Mouse (Mus musculus): ENCODE data around the gene Mphosph8. TPM values are rescaled to one million over a fixed set of nuclear protein-coding genes. Genes with fewer than 3 reads are reported as not detected.

Mphosph8 gene
- 10 to 100 TPM; 45.1 to 46.9 TPM for polyA plus RNA-seq (2017; shearing (Covaris generic))

GRCm38 (mm10) chr14:56667969-56668802, at the start of gene Mphosph8:
Mphosph8 (plus strand) TSS chr14:56668248.

Other genes with a start within 250 kb of the Mphosph8 start
- 10 to 100 TPM in 1 of 2 experiments, 1 to 10 TPM in 1; 8.9 to 10.3 TPM for gene Cenpj, start 92.8 kb upstream of the Mphosph8 start, polyA plus RNA-seq (2017; shearing (Covaris generic))
- gene Parp4, start 92.6 kb upstream of the Mphosph8 start, polyA plus RNA-seq (2017; shearing (Covaris generic)), result 10 to 100 TPM; 15.6 to 23.5 TPM
- 10 to 100 TPM; 39.3 to 42.9 TPM for gene Pspc1, start 110.1 kb downstream of the Mphosph8 start, polyA plus RNA-seq (2017; shearing (Covaris generic))
- gene Zmym5, start 143.5 kb downstream of the Mphosph8 start, polyA plus RNA-seq (2017; shearing (Covaris generic)), result 10 to 100 TPM; 41.4 to 46.3 TPM
- 10 to 100 TPM; 53.3 to 58.5 TPM for gene Zmym2, start 218.4 kb downstream of the Mphosph8 start, polyA plus RNA-seq (2017; shearing (Covaris generic))

All from activated CD4-positive, CD25-positive, alpha-beta regulatory T cell (primary cell).